Mouse (Mus musculus) spleen, adult 2 months (tissue): ENCODE results near the gene Ehbp1l1. TPM values are rescaled to one million over a fixed set of nuclear protein-coding genes. Genes with fewer than 3 reads are reported as not detected.
A peak's percentile ranks its signal among the peaks of the same experiment; 100 is the strongest.

Source experiments
- DNase-seq, 2 experiments: peaks; one replicate each; pipeline versions ENCODE4 v3.0.0 to v3.0.0-alpha.2; 2012 to 2021; ENCODE audit warnings: low spot score in 2 of 2, low read depth in 1 of 2
- H3K27ac ChIP-seq: fragments of 200-500 bp; 2 replicates; pipeline ENCODE4 v1.5.1; 2012; ENCODE audit warnings: low read length, inconsistent platforms; ENCODE audit not compliant: insufficient read depth
- H3K27me3 ChIP-seq: fragments of 200-500 bp; 2 replicates; pipeline ENCODE4 v1.6.1; 2012; ENCODE audit warnings: mild to moderate bottlenecking, moderate library complexity, low read length, inconsistent platforms; ENCODE audit not compliant: control insufficient read depth, insufficient read depth
- H3K36me3 ChIP-seq: fragments of 200-500 bp; 2 replicates; pipeline ENCODE4 v1.6.1; 2012; ENCODE audit warnings: mild to moderate bottlenecking, low read length, inconsistent platforms; ENCODE audit not compliant: control insufficient read depth, insufficient read depth
- H3K4me1 ChIP-seq: fragments of 200-500 bp; 2 replicates; pipeline ENCODE4 v1.6.1; 2011; ENCODE audit warnings: inconsistent platforms; ENCODE audit not compliant: control insufficient read depth, insufficient read depth, insufficient read length
- H3K4me3 ChIP-seq: fragments of 200-500 bp; 2 replicates; pipeline ENCODE4 v1.5.1; 2011; ENCODE audit warnings: mild to moderate bottlenecking, inconsistent platforms; ENCODE audit not compliant: insufficient read depth, insufficient read length; ENCODE audit errors: extremely low read depth
- CTCF ChIP-seq: fragments of 200-500 bp; IDR thresholded peaks from 2 replicates; pipeline ENCODE4 v1.5.1; 2011; ENCODE audit warnings: mild to moderate bottlenecking, inconsistent platforms; ENCODE audit not compliant: insufficient read depth, insufficient read length, insufficient replicate concordance; ENCODE audit errors: extremely low read depth
- POLR2A ChIP-seq: fragments of 200-500 bp; IDR thresholded peaks from 2 replicates; pipeline ENCODE4 v1.6.1; 2011; ENCODE audit warnings: low read depth, low read length, inconsistent platforms
- WGBS: fragments of 180-500 bp; shearing (Covaris S2); methylation state at CpG from one replicate; pipeline ENCODE4 v1.1.7; 2018; 5-methylcytosine and 5-hydroxymethylcytosine counted together
- polyA plus RNA-seq: library from polyadenylated mRNA; depleted of rRNA; stranded (reverse); fragments of >200 nt; gene quantifications from 2 replicates; pipeline ENCODE4 v1.2.3, GENCODE M21; 2012

Gene Ehbp1l1
- polyA plus RNA-seq, 1 experiment: 94.6 TPM

GRCm38 (mm10) chr19:5716955-5717354 is 9.2 kb downstream of the Ehbp1l1 start:
- no peaks in the 10 kb centered on the region for H3K27me3 ChIP-seq
- no peak for DNase-seq
- TF ChIP-seq CTCF: no peak
- TF ChIP-seq POLR2A: no peak
- no peak overlapping the region for H3K4me3 ChIP-seq
- peaks cover 13% of the 10 kb centered on the region; the same call in 1 of the 2 replicates for H3K4me1 ChIP-seq
- WGBS: 88% methylated on average over 10 of the region's 10 CpGs
- no peak overlapping the region for H3K27ac ChIP-seq
- H3K36me3 ChIP-seq: peaks cover 47% of the 10 kb centered on the region

GRCm38 (mm10) chr19:5715793-5716688 is 10.1 kb downstream of the Ehbp1l1 start:
- no peak for DNase-seq
- Histone ChIP-seq H3K36me3 (peaks cover 38% of the 10 kb centered on the region), H3K27ac (no peak overlapping the region), H3K4me3 (no peak overlapping the region), H3K4me1 (peaks cover 17% of the 10 kb centered on the region; the same call in 1 of the 2 replicates), H3K27me3 (no peaks in the 10 kb centered on the region)
- TF ChIP-seq POLR2A: no peak
- TF ChIP-seq CTCF: no peak
- 86% methylated on average over 43 of the region's 43 CpGs for WGBS

- Histone ChIP-seq H3K27ac (peak overlapping the region; percentile 30; the same call in 1 of the 2 replicates), H3K27me3 (no peaks in the 10 kb centered on the region), H3K36me3 (peaks cover 30% of the 10 kb centered on the region), H3K4me1 (peaks cover 17% of the 10 kb centered on the region; the same call in 1 of the 2 replicates), H3K4me3 (no peak overlapping the region)
- WGBS: 17% methylated on average over 2 of the region's 2 CpGs
- TF ChIP-seq POLR2A (no peak), CTCF (no peak)
- no peak for DNase-seq
Measured at GRCm38 (mm10) chr19:5713730-5714129, 12.4 kb downstream of the Ehbp1l1 start.

DNA sequence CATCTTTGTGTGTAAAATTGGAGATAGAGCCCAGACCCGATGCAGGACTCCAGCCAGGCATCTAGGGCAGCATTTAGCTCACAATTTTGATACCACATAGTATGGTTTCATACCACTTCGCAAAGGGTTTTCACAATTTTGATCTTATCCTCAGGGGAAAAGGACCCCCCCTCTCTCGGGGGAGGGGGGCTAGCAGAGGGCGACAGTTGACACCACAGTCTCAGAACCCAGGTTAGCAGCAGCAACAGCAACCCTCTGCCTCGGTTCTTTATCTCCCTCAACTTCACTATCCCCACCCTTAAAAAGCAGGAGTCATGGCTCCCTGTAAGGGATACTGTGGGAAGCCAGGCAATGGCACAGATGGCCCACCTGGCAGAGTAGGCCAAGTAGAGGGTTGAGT is 12.9 kb downstream of the Ehbp1l1 start:
- WGBS: 69% methylated on average over 5 of the region's 5 CpGs
- H3K36me3 ChIP-seq: peaks cover 33% of the 10 kb centered on the region
- TF ChIP-seq CTCF (no peak), POLR2A (no peak)
- H3K27ac ChIP-seq: peak overlapping the region; percentile 30; the same call in 1 of the 2 replicates
- H3K4me1 ChIP-seq: peaks cover 17% of the 10 kb centered on the region; the same call in 1 of the 2 replicates
- no peak overlapping the region for H3K4me3 ChIP-seq
- H3K27me3 ChIP-seq: no peaks in the 10 kb centered on the region
- DNase-seq: no peak

GRCm38 (mm10) chr19:5711907-5712460 is 14.1 kb downstream of the Ehbp1l1 start:
- TF ChIP-seq CTCF (no peak), POLR2A (no peak)
- H3K4me3 ChIP-seq: no peak overlapping the region
- peak overlapping the region; percentile 51 for H3K27ac ChIP-seq
- H3K36me3 ChIP-seq: peaks cover 33% of the 10 kb centered on the region
- peaks cover 17% of the 10 kb centered on the region; the same call in 1 of the 2 replicates for H3K4me1 ChIP-seq
- WGBS: 54% methylated on average over 14 of the region's 14 CpGs
- H3K27me3 ChIP-seq: no peaks in the 10 kb centered on the region
- DNase-seq: no peak

DNA sequence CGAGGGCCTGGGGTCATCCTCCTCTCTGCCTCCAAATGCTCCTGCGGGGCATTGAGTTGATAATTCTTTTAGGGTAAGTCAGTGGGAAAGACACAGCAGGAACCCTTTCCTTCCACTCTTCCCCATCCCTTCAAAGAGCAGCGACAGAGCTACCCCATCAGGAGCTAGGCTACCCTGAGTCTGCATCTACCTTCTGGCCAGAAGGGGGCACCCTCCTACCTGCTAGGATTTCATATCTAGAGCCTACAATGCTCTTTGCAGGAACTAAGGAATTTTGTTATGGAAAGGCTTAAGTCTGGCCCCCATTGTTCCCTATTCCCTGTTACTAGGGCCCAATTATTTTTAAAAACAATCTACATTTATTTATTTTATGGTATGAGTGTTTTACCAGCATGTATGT is 14.9 kb downstream of the Ehbp1l1 start:
- peak in 1 of 2 experiments; percentile 58 for DNase-seq
- Histone ChIP-seq H3K27me3 (no peaks in the 10 kb centered on the region), H3K4me3 (no peak overlapping the region), H3K27ac (no peak overlapping the region; the same call in 1 of the 2 replicates), H3K36me3 (peaks cover 36% of the 10 kb centered on the region), H3K4me1 (peaks cover 17% of the 10 kb centered on the region; the same call in 1 of the 2 replicates)
- peak; percentile 73; the same call in 1 of the 2 replicates for TF ChIP-seq CTCF
- no peak for TF ChIP-seq POLR2A
- WGBS: 63% methylated on average over 3 of the region's 3 CpGs
